Mouse (Mus musculus) cortical plate, adult 2 months (tissue): ENCODE results near the gene Prpf3. TPM values are rescaled to one million over a fixed set of nuclear protein-coding genes. Genes with fewer than 3 reads are reported as not detected.
"Not testable (repeated sequence)": the region's sequence is repeated elsewhere in the genome, so short reads cannot be mapped to it uniquely, and the experiment has no call there.

Experiments
- H3K27ac ChIP-seq: fragments of 200-500 bp; 2 replicates; pipeline ENCODE4 v1.5.1; 2012; ENCODE audit warnings: low read length, control low read depth, inconsistent platforms; ENCODE audit not compliant: insufficient read depth
- H3K4me1 ChIP-seq: fragments of 200-500 bp; 2 replicates; pipeline ENCODE4 v1.6.1; 2011; ENCODE audit warnings: low read length; ENCODE audit not compliant: control insufficient read depth, insufficient read depth
- H3K4me3 ChIP-seq: fragments of 200-500 bp; 2 replicates; pipeline ENCODE4 v1.5.1; 2011; ENCODE audit warnings: mild to moderate bottlenecking, low read length, control low read depth; ENCODE audit not compliant: insufficient read depth
- CTCF ChIP-seq: fragments of 200-500 bp; IDR thresholded peaks from 2 replicates; pipeline ENCODE4 v1.5.1; 2011; ENCODE audit warnings: mild to moderate bottlenecking, control low read depth, low read length; ENCODE audit not compliant: insufficient read depth; ENCODE audit errors: extremely low read depth
- POLR2A ChIP-seq: fragments of 200-500 bp; IDR thresholded peaks from 2 replicates; pipeline ENCODE4 v1.6.1; 2011; ENCODE audit warnings: mild to moderate bottlenecking, low read length, control low read depth; ENCODE audit not compliant: insufficient read depth; ENCODE audit errors: extremely low read depth
- polyA plus RNA-seq: library from polyadenylated mRNA; depleted of rRNA; stranded (reverse); fragments of >200 nt; gene quantifications from 2 replicates; pipeline ENCODE4 v1.2.3, GENCODE M21; 2012; rRNA removed

Gene Prpf3
- polyA plus RNA-seq: 36.0 and 36.9 TPM in 2 replicates

GRCm38 (mm10) chr3:95855502-95856089 lies at the start of gene Prpf3:
Prpf3 (minus strand) TSS chr3:95855885.
- peak within 1 kb of the TSS; percentile 83 for H3K4me3 ChIP-seq
- H3K27ac ChIP-seq: peak within 1 kb of the TSS; percentile 51; the same call in 1 of the 2 replicates
- H3K4me1 ChIP-seq: no peaks in the 10 kb centered on the region; the same call in 1 of the 2 replicates
- TF ChIP-seq POLR2A: peak; percentile 77
- no peak for TF ChIP-seq CTCF

- H3K4me3 ChIP-seq: peak within 1 kb of the TSS; percentile 15
- H3K27ac ChIP-seq: peak within 1 kb of the TSS; percentile 87
- H3K4me1 ChIP-seq: no peaks in the 10 kb centered on the region
- TF ChIP-seq CTCF (no peak), POLR2A (no peak)
Measured at GRCm38 (mm10) chr3:95904568-95904967, 48.9 kb upstream of the Prpf3 start, which contains the start of gene Car14. Car14 (minus strand) TSS chr3:95904691.

GRCm38 (mm10) chr3:95903753-95904502 lies 48.2 kb upstream of the Prpf3 start:
- peak overlapping the region; percentile 15 for H3K4me3 ChIP-seq
- H3K4me1 ChIP-seq: no peaks in the 10 kb centered on the region
- peak overlapping the region; percentile 87 for H3K27ac ChIP-seq
- TF ChIP-seq CTCF (no peak), POLR2A (no peak)

- Histone ChIP-seq H3K4me1 (no peaks in the 10 kb centered on the region), H3K27ac (peak overlapping the region; percentile 3; the same call in 1 of the 2 replicates), H3K4me3 (no peak overlapping the region)
- no peak for TF ChIP-seq CTCF
- no peak for TF ChIP-seq POLR2A
Measured at GRCm38 (mm10) chr3:95902643-95903042, 47.0 kb upstream of the Prpf3 start.

GRCm38 (mm10) chr3:95902373-95902625 lies 46.6 kb upstream of the Prpf3 start:
- TF ChIP-seq CTCF (no peak), POLR2A (no peak)
- H3K4me1 ChIP-seq: no peaks in the 10 kb centered on the region
- no peak overlapping the region for H3K4me3 ChIP-seq
- peak overlapping the region; percentile 3; the same call in 1 of the 2 replicates for H3K27ac ChIP-seq

- Histone ChIP-seq H3K27ac (0 out of 2 replicates have a peak overlapping the region, but pooled peaks have one; percentile 3), H3K4me1 (no peaks in the 10 kb centered on the region), H3K4me3 (no peak overlapping the region)
- no peak for TF ChIP-seq POLR2A
- no peak for TF ChIP-seq CTCF
Measured at GRCm38 (mm10) chr3:95901616-95902372, 46.1 kb upstream of the Prpf3 start.

- Histone ChIP-seq H3K4me1 (no peaks in the 10 kb centered on the region), H3K27ac (no peak overlapping the region), H3K4me3 (no peak overlapping the region)
- no peak for TF ChIP-seq POLR2A
- no peak for TF ChIP-seq CTCF
Measured at GRCm38 (mm10) chr3:95899800-95900524, 44.3 kb upstream of the Prpf3 start.

GRCm38 (mm10) chr3:95895501-95895900 lies 39.8 kb upstream of the Prpf3 start:
- H3K4me3 ChIP-seq: peak overlapping the region; percentile 96; the same call in 1 of the 2 replicates
- H3K27ac ChIP-seq, H3K4me1 ChIP-seq: not testable (repeated sequence)
